Mouse (Mus musculus): Measurements from ENCODE around the gene Sh2b1. TPM values are rescaled to one million over a fixed set of nuclear protein-coding genes. Genes with fewer than 3 reads are reported as not detected.

The Sh2b1 gene
- polyA plus RNA-seq, 1 experiment from 2014 or later, result 44.6 TPM

DNA sequence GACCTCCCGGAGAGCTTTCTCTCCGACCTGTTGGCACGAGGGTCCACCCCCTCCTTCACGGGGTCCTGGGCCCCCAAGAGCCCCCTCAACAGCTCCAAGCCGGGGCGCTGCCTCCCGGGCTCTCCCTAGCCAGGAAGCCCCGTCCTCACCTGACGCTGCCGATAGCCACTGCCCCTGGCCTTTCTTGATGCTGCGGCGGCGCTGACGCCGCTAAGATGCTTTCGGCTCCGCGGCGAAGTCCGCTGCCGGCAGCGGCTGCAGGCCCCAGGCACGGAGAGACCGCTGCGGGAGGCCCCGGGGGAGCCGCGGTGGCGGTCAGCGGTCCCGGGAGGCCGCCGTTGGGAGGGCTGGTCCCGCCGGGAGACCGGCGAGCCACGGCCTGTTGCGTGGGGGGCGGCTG, 27.5 kb upstream of the Sh2b1 start:
- under 1% methylated on average over 40 of the region's 40 CpGs for WGBS
- H3K27me3 ChIP-seq (ENCODE audit: control insufficient read depth, insufficient read depth, low read length), result no peaks in the 10 kb centered on the region
- no peak for ATAC-seq (ENCODE audit: low FRiP score)
- no peaks in the 10 kb centered on the region for H3K9me3 ChIP-seq (ENCODE audit: control insufficient read depth, low read length)
- peak overlapping the region; percentile 100 for H3K9ac ChIP-seq (ENCODE audit: low read length)
- peak overlapping the region; percentile 98 for H3K27ac ChIP-seq (ENCODE audit: low read depth, low read length)
- DNase-seq (ENCODE audit: low spot score, missing footprints), result no peak
- H3K4me2 ChIP-seq, result peak overlapping the region; percentile 73
- H3K36me3 ChIP-seq (ENCODE audit: control insufficient read depth, insufficient read depth, low read length), result peaks cover 30% of the 10 kb centered on the region
- peak overlapping the region; percentile 100 for H3K4me3 ChIP-seq (ENCODE audit: low read depth, low read length)
- peaks cover 7% of the 10 kb centered on the region; the same call in 1 of the 2 replicates for H3K4me1 ChIP-seq (ENCODE audit: control insufficient read depth, insufficient read depth, low read length)

DNA sequence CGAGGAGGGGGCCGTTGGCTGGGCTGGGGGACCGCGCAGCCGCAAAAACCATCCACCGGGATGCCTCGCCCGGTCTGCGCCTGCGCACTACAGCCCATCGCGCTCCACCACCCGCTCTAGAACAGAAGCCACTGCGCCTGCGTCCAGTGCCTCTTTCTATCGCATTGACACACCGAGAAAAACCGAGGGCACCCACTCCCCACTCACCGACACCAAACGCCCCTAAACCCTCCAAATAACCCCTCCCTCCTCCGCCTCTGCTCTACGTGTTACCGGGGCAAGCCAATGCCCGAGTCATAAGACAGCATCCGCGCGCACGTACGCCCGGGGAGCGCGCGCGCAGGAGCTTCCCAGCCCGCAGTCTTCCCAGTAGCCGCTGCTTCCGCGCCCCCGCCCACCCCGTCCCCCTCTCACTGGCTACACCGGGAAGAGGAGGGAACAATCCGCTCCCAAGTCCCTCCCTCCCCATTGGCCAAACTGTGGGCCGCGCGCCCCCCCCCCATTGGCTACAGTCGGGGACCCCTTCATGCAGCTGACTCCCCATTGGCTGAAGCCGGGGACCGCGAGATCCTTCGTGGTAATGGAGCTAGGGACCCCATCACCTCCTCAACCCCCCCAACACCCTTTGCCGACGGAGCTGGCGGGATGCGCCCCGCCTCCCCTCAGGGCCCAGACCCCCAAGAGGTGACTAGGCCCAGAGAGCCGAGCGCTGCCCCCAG, 27.0 kb upstream of the Sh2b1 start:
- H3K27ac ChIP-seq (ENCODE audit: low read depth, low read length), result peak overlapping the region; percentile 98
- peak overlapping the region; percentile 100 for H3K4me3 ChIP-seq (ENCODE audit: low read depth, low read length)
- H3K4me1 ChIP-seq (ENCODE audit: control insufficient read depth, insufficient read depth, low read length), result peaks cover 7% of the 10 kb centered on the region; the same call in 1 of the 2 replicates
- peak; percentile 100 for DNase-seq (ENCODE audit: low spot score, missing footprints)
- ATAC-seq (ENCODE audit: low FRiP score), result peak; percentile 92
- no peaks in the 10 kb centered on the region for H3K9me3 ChIP-seq (ENCODE audit: control insufficient read depth, low read length)
- H3K27me3 ChIP-seq (ENCODE audit: control insufficient read depth, insufficient read depth, low read length), result no peaks in the 10 kb centered on the region
- H3K9ac ChIP-seq (ENCODE audit: low read length), result peak overlapping the region; percentile 100
- H3K4me2 ChIP-seq, result peak overlapping the region; percentile 73
- peaks cover 34% of the 10 kb centered on the region for H3K36me3 ChIP-seq (ENCODE audit: control insufficient read depth, insufficient read depth, low read length)
- WGBS, result under 1% methylated on average over 51 of the region's 57 CpGs

DNA sequence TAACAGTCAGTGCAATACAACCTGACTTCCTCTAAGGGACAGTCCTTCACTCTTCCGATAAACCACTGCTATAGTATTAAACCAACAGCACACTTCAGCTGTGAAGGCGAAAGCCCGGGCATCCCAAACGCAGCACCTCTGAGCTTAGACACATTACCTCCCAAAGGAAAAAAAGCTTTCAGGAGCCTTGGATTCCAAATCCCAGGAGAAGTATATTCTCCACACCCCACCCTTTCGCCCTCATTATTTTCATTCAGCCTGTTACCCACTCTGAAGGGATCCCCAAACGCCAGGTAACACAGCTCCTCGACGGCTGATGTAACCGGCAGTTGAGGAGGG, 26.4 kb upstream of the Sh2b1 start:
- 6% methylated on average over 9 of the region's 9 CpGs for WGBS
- peak overlapping the region; percentile 73 for H3K4me2 ChIP-seq
- no peak for DNase-seq (ENCODE audit: low spot score, missing footprints)
- H3K27me3 ChIP-seq (ENCODE audit: control insufficient read depth, insufficient read depth, low read length), result no peaks in the 10 kb centered on the region
- no peaks in the 10 kb centered on the region for H3K9me3 ChIP-seq (ENCODE audit: control insufficient read depth, low read length)
- peaks cover 7% of the 10 kb centered on the region; the same call in 1 of the 2 replicates for H3K4me1 ChIP-seq (ENCODE audit: control insufficient read depth, insufficient read depth, low read length)
- H3K36me3 ChIP-seq (ENCODE audit: control insufficient read depth, insufficient read depth, low read length), result peaks cover 36% of the 10 kb centered on the region
- no peak for ATAC-seq (ENCODE audit: low FRiP score)
- peak overlapping the region; percentile 98 for H3K27ac ChIP-seq (ENCODE audit: low read depth, low read length)
- H3K9ac ChIP-seq (ENCODE audit: low read length), result peak overlapping the region; percentile 100
- H3K4me3 ChIP-seq (ENCODE audit: low read depth, low read length), result peak overlapping the region; percentile 100

DNA sequence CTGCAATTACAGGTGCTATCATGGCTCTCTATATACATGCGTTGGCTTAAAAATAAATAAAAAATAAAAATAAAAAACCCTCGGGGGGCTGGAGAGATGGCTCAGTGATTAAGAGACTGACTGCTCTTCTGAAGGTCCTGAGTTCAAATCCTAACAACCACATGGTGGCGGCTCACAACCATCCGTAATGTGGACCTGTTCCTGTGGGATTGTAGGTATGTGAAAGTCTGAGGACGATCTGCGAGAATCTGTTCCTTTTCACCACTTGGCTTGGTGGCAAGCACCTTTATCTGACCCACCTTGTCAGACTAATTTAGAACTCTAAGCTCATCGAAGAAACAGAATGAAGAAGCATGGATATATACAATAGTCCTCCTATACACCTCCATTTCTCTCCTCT, 24.2 kb upstream of the Sh2b1 start:
- Histone ChIP-seq H3K9me3 (ENCODE audit: control insufficient read depth, low read length) (no peaks in the 10 kb centered on the region), H3K4me3 (ENCODE audit: low read depth, low read length) (no peak overlapping the region), H3K36me3 (ENCODE audit: control insufficient read depth, insufficient read depth, low read length) (peaks cover 51% of the 10 kb centered on the region), H3K4me2 (no peak overlapping the region), H3K9ac (ENCODE audit: low read length) (no peak overlapping the region), H3K27ac (ENCODE audit: low read depth, low read length) (no peak overlapping the region), H3K27me3 (ENCODE audit: control insufficient read depth, insufficient read depth, low read length) (no peaks in the 10 kb centered on the region), H3K4me1 (ENCODE audit: control insufficient read depth, insufficient read depth, low read length) (peaks cover 7% of the 10 kb centered on the region; the same call in 1 of the 2 replicates)
- ATAC-seq (ENCODE audit: low FRiP score), result no peak
- DNase-seq (ENCODE audit: low spot score, missing footprints), result peak; percentile 75
- 94% methylated on average over 7 of the region's 7 CpGs for WGBS

DNA sequence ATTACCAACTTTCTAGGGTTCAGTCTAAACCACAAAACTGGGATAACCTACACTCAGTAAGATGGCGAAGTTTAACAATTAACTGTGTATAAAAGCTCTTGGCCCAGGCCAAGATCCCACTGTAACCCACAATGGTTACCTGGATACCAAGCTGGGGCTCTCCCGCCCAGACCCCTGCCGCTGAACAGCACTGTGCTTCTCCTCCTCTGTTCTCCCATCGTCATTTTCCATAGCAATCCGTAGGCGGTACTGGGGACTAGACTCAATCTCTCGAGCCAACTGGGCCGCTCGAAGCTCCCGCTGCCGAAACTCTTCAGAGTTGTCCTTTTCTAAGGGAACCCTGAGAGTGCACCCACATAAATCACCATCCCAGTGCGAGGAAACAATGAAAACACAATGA, 22.7 kb upstream of the Sh2b1 start:
- Histone ChIP-seq H3K27me3 (ENCODE audit: control insufficient read depth, insufficient read depth, low read length) (no peaks in the 10 kb centered on the region), H3K36me3 (ENCODE audit: control insufficient read depth, insufficient read depth, low read length) (peaks cover 64% of the 10 kb centered on the region), H3K4me2 (no peak overlapping the region), H3K4me3 (ENCODE audit: low read depth, low read length) (no peak overlapping the region), H3K27ac (ENCODE audit: low read depth, low read length) (no peak overlapping the region), H3K4me1 (ENCODE audit: control insufficient read depth, insufficient read depth, low read length) (peaks cover 4% of the 10 kb centered on the region; the same call in 1 of the 2 replicates), H3K9me3 (ENCODE audit: control insufficient read depth, low read length) (no peaks in the 10 kb centered on the region), H3K9ac (ENCODE audit: low read length) (no peak overlapping the region)
- ATAC-seq (ENCODE audit: low FRiP score) (no peak), DNase-seq (ENCODE audit: low spot score, missing footprints) (peak; percentile 73)
- 95% methylated on average over 12 of the region's 12 CpGs for WGBS

DNA sequence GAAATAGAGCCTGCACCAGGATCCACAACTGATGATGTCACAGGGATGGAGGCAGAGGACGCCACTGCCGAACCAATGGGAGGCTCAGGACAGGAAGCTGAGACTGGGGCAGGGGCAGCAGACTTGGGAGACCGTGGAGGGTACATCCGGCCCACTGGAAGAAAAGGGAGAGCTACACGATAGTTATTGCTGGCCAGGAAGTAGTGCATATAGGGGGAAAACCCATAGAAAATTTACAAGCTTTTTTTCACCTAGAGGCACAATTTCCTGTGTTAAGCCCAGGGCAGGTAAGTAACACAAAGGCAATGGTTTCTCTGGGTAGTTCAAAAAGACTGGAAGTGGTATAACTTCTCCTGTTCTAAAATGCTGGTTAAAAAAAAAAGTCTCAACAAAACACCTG, 21.3 kb upstream of the Sh2b1 start:
- Histone ChIP-seq H3K9me3 (ENCODE audit: control insufficient read depth, low read length) (no peaks in the 10 kb centered on the region), H3K9ac (ENCODE audit: low read length) (no peak overlapping the region), H3K4me1 (ENCODE audit: control insufficient read depth, insufficient read depth, low read length) (peaks cover 4% of the 10 kb centered on the region; the same call in 1 of the 2 replicates), H3K4me3 (ENCODE audit: low read depth, low read length) (no peak overlapping the region), H3K36me3 (ENCODE audit: control insufficient read depth, insufficient read depth, low read length) (peaks cover 71% of the 10 kb centered on the region), H3K27me3 (ENCODE audit: control insufficient read depth, insufficient read depth, low read length) (no peaks in the 10 kb centered on the region), H3K27ac (ENCODE audit: low read depth, low read length) (no peak overlapping the region), H3K4me2 (no peak overlapping the region)
- 91% methylated on average over 5 of the region's 5 CpGs for WGBS
- ATAC-seq (ENCODE audit: low FRiP score), result no peak
- DNase-seq (ENCODE audit: low spot score, missing footprints), result peak; percentile 21

DNA sequence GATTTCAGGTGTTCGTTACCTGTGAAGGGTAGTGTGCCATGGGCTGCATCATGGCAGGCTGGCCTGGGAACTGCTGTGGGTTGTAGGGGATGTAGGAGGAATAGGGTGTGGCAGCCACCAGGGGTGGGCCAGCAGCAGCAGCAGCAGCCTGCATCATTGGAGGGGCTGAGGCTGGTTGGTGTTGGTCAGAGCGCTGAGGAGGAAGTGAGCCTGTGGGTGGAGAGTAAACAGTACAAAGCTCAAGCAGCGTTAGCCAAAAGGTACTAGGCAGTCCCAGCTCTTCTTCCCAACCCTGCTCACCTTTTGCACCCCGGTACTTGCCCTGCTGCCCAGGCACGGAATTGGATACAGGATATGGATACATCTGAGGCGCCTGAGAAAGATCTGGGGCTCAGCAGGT, 18.9 kb upstream of the Sh2b1 start:
- H3K4me3 ChIP-seq (ENCODE audit: low read depth, low read length), result no peak overlapping the region
- H3K9me3 ChIP-seq (ENCODE audit: control insufficient read depth, low read length), result no peaks in the 10 kb centered on the region
- peaks cover 53% of the 10 kb centered on the region for H3K36me3 ChIP-seq (ENCODE audit: control insufficient read depth, insufficient read depth, low read length)
- H3K27ac ChIP-seq (ENCODE audit: low read depth, low read length), result no peak overlapping the region
- 86% methylated on average over 6 of the region's 6 CpGs for WGBS
- no peak for DNase-seq (ENCODE audit: low spot score, missing footprints)
- H3K4me2 ChIP-seq, result no peak overlapping the region
- ATAC-seq (ENCODE audit: low FRiP score), result no peak
- H3K27me3 ChIP-seq (ENCODE audit: control insufficient read depth, insufficient read depth, low read length), result no peaks in the 10 kb centered on the region
- H3K4me1 ChIP-seq (ENCODE audit: control insufficient read depth, insufficient read depth, low read length), result no peaks in the 10 kb centered on the region
- H3K9ac ChIP-seq (ENCODE audit: low read length), result no peak overlapping the region

DNA sequence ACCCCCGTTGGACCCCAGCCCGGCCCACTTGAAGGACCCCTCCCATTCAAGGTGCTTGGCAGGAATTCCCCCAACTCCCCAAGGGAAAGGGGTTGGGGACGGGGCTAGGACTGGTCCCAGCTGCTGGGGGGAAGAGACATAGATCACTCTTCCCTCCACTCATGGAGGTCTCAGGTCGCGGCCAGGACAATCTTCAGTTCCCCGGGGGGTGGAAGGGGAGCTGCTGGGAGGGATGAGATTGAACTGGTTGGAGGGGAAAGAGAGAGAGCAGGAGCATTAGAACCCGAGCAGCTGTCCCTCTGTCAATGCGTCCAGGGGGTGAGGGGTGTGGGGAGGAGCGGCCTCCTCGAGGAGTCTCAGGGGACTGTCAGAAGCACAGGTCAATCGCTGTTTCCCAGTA, 16.7 kb upstream of the Sh2b1 start:
- Histone ChIP-seq H3K4me3 (ENCODE audit: low read depth, low read length) (no peak overlapping the region), H3K9ac (ENCODE audit: low read length) (no peak overlapping the region), H3K4me1 (ENCODE audit: control insufficient read depth, insufficient read depth, low read length) (peaks cover 6% of the 10 kb centered on the region; the same call in 1 of the 2 replicates), H3K9me3 (ENCODE audit: control insufficient read depth, low read length) (no peaks in the 10 kb centered on the region), H3K27ac (ENCODE audit: low read depth, low read length) (no peak overlapping the region), H3K36me3 (ENCODE audit: control insufficient read depth, insufficient read depth, low read length) (peaks cover 35% of the 10 kb centered on the region), H3K27me3 (ENCODE audit: control insufficient read depth, insufficient read depth, low read length) (no peaks in the 10 kb centered on the region), H3K4me2 (no peak overlapping the region)
- WGBS, result 65% methylated on average over 11 of the region's 11 CpGs
- no peak for ATAC-seq (ENCODE audit: low FRiP score)
- DNase-seq (ENCODE audit: low spot score, missing footprints), result no peak

DNA sequence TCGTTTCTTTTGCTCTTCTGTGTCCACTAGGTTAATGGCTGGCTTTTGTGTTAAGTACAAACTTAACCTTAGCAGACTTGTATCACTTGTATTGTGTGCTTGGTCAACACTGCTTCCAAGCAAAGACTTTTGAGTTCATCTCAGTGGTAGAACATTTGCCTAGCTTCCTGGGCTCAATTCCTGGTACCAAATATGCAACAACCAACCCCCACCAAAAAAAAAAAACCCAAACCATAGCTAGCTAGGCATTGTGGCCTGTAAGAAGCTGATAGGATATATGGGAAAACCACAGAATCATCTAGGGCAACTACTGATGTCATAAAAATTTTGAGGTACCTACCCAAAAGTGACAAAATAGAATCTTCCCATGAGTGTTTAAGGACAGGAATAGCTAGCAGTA, 15.8 kb upstream of the Sh2b1 start:
- Histone ChIP-seq H3K36me3 (ENCODE audit: control insufficient read depth, insufficient read depth, low read length) (peaks cover 32% of the 10 kb centered on the region), H3K27me3 (ENCODE audit: control insufficient read depth, insufficient read depth, low read length) (no peaks in the 10 kb centered on the region), H3K4me1 (ENCODE audit: control insufficient read depth, insufficient read depth, low read length) (peaks cover 6% of the 10 kb centered on the region; the same call in 1 of the 2 replicates), H3K4me2 (no peak overlapping the region), H3K9ac (ENCODE audit: low read length) (no peak overlapping the region), H3K4me3 (ENCODE audit: low read depth, low read length) (no peak overlapping the region), H3K9me3 (ENCODE audit: control insufficient read depth, low read length) (no peaks in the 10 kb centered on the region), H3K27ac (ENCODE audit: low read depth, low read length) (no peak overlapping the region)
- DNase-seq (ENCODE audit: low spot score, missing footprints), result no peak
- ATAC-seq (ENCODE audit: low FRiP score), result no peak
- WGBS, result 91% methylated on average over 1 of the region's 1 CpGs

All from midbrain, embryonic 11.5 days (tissue).